Mouse (Mus musculus): Measurements from ENCODE around the gene Ccpg1os. TPM values are rescaled to one million over a fixed set of nuclear protein-coding genes. Genes with fewer than 3 reads are reported as not detected.

The Ccpg1os gene
- total and polyA plus RNA-seq, 3 experiments: 5.2 to 12.6 (median 7.3) TPM

- no peaks in the 10 kb centered on the region for H3K79me2 ChIP-seq (replicated peaks; ENCODE audit: control insufficient read depth, extremely low read depth, insufficient read depth, poor library complexity, severe bottlenecking)
- H3K9me3 ChIP-seq (replicated peaks; ENCODE audit: low read length): no peaks in the 10 kb centered on the region
- dilution Hi-C loops (cut with MboI; ENCODE audit: extremely low pct_ligation_motif_present, extremely low pct_unique_long_range_greater_than_20kb, low sequenced_read_pairs): no loop called here
- H3K36me3 ChIP-seq (replicated peaks in 1 of 2; ENCODE audit: control insufficient read depth in 1 of 2, insufficient read depth in 1 of 2, low read length in 1 of 2): no peaks in the 10 kb centered on the region
- no peak overlapping the region for H3K27ac ChIP-seq (ENCODE audit: insufficient read depth, low read depth)
- DNase-seq (ENCODE audit: extremely low read depth): peak; percentile 68
- no peak overlapping the region for H3K4me3 ChIP-seq (replicated peaks in 1 of 3; ENCODE audit: low read depth in 2 of 3, low read length in 2 of 3, poor library complexity in 1 of 3)
- TF ChIP-seq MYC (IDR thresholded peaks at IDR 0.05; ENCODE audit: low read depth, low read length) (no peak), ZMIZ1 (IDR thresholded peaks at IDR 0.05; ENCODE audit: low read depth, low read length) (no peak), GABPA (IDR thresholded peaks at IDR 0.05; ENCODE audit: insufficient replicate concordance, low read depth, low read length) (no peak), USF2 (conservative IDR thresholded peaks at IDR 0.05; ENCODE audit: low read depth, low read length) (no peak), CTCF (conservative IDR thresholded peaks at IDR 0.05 in 1 of 2, IDR thresholded peaks at IDR 0.05 in 1 of 2; ENCODE audit: low read depth in 2 of 2, low read length in 2 of 2) (peak; percentile 73 to 76), JUN (IDR thresholded peaks at IDR 0.05; ENCODE audit: insufficient read depth, low read depth, low read length) (no peak), HCFC1 (IDR thresholded peaks at IDR 0.05; ENCODE audit: low read depth, low read length) (0 out of 2 replicates have a peak, but pooled peaks have one; percentile 16), IRF4 (IDR thresholded peaks at IDR 0.05; ENCODE audit: low read depth, low read length) (no peak), MAX (IDR thresholded peaks at IDR 0.05; ENCODE audit: low read length) (no peak), MAFK (IDR thresholded peaks at IDR 0.05; ENCODE audit: insufficient replicate concordance, low read length) (no peak), MXI1 (IDR thresholded peaks at IDR 0.05; ENCODE audit: low read depth, low read length) (no peak), SMC3 (IDR thresholded peaks at IDR 0.05; ENCODE audit: low read depth, low read length) (peak; percentile 62), MAZ (IDR thresholded peaks at IDR 0.05; ENCODE audit: low read depth, low read length) (no peak), E2F4 (IDR thresholded peaks at IDR 0.05; ENCODE audit: insufficient replicate concordance, low read depth, low read length) (no peak), NELFE (IDR thresholded peaks at IDR 0.05; ENCODE audit: low read depth, low read length) (no peak), RAD21 (IDR thresholded peaks at IDR 0.05; ENCODE audit: low read depth, low read length) (peak; percentile 52), ZNF384 (IDR thresholded peaks at IDR 0.05; ENCODE audit: low read depth, low read length) (peak; percentile 51; the same call in 1 of the 2 replicates), TBP (conservative IDR thresholded peaks at IDR 0.05; ENCODE audit: low read depth, low read length) (no peak), SIN3A (IDR thresholded peaks at IDR 0.05; ENCODE audit: low read length) (no peak)
- peaks cover 5% of the 10 kb centered on the region in 2 experiments for H3K4me1 ChIP-seq (ENCODE audit: control insufficient read depth in 1 of 2, insufficient read depth in 2 of 2)
- H3K9ac ChIP-seq (ENCODE audit: insufficient read depth, low read depth): no peak overlapping the region
- in situ Hi-C loops (cut with MboI; ENCODE audit: low pct_ligation_motif_present, low pct_unique_long_range_greater_than_20kb, low sequenced_read_pairs): no loop called here
- no peaks in the 10 kb centered on the region for H3K27me3 ChIP-seq (replicated peaks)
- no peak overlapping the region for H3K4me2 ChIP-seq (ENCODE audit: insufficient read depth, low read depth, poor library complexity, severe bottlenecking)
These were observed 29.6 kb downstream of the Ccpg1os start for GRCm38 (mm10) chr9:72955546-72955945.

GRCm38 (mm10) chr9:72954746-72955145 lies 30.4 kb downstream of the Ccpg1os start:
- H3K36me3 ChIP-seq (replicated peaks in 1 of 2; ENCODE audit: control insufficient read depth in 1 of 2, insufficient read depth in 1 of 2, low read length in 1 of 2): no peaks in the 10 kb centered on the region
- no peak overlapping the region for H3K4me2 ChIP-seq (ENCODE audit: insufficient read depth, low read depth, poor library complexity, severe bottlenecking)
- DNase-seq (ENCODE audit: extremely low read depth): no peak
- no peak overlapping the region for H3K27ac ChIP-seq (ENCODE audit: insufficient read depth, low read depth)
- H3K9me3 ChIP-seq (replicated peaks; ENCODE audit: low read length): no peaks in the 10 kb centered on the region
- dilution Hi-C loops (cut with MboI; ENCODE audit: extremely low pct_ligation_motif_present, extremely low pct_unique_long_range_greater_than_20kb, low sequenced_read_pairs): no loop called here
- H3K4me1 ChIP-seq (ENCODE audit: control insufficient read depth in 1 of 2, insufficient read depth in 2 of 2): peaks cover 5% of the 10 kb centered on the region in 2 experiments
- TF ChIP-seq NELFE (IDR thresholded peaks at IDR 0.05; ENCODE audit: low read depth, low read length): no peak
- TF ChIP-seq RCOR1 (conservative IDR thresholded peaks at IDR 0.05; ENCODE audit: low read depth, low read length): no peak
- peak; percentile 29 for TF ChIP-seq SMC3 (IDR thresholded peaks at IDR 0.05; ENCODE audit: low read depth, low read length)
- TF ChIP-seq RAD21 (IDR thresholded peaks at IDR 0.05; ENCODE audit: low read depth, low read length): peak; percentile 16
- TF ChIP-seq ZKSCAN1 (IDR thresholded peaks at IDR 0.05; ENCODE audit: borderline replicate concordance, low read depth, low read length): no peak
- no peak for TF ChIP-seq PAX5 (IDR thresholded peaks at IDR 0.05; ENCODE audit: low read length)
- TF ChIP-seq MAFK (IDR thresholded peaks at IDR 0.05; ENCODE audit: insufficient replicate concordance, low read length): no peak
- TF ChIP-seq SIN3A (IDR thresholded peaks at IDR 0.05; ENCODE audit: low read length): no peak
- no peak for TF ChIP-seq MXI1 (IDR thresholded peaks at IDR 0.05; ENCODE audit: low read depth, low read length)
- peak in 1 of 2 experiments; percentile 60; a peak in 2 of 4 replicates for TF ChIP-seq CTCF (conservative IDR thresholded peaks at IDR 0.05 in 1 of 2, IDR thresholded peaks at IDR 0.05 in 1 of 2; ENCODE audit: low read depth in 2 of 2, low read length in 2 of 2)
- H3K79me2 ChIP-seq (replicated peaks; ENCODE audit: control insufficient read depth, extremely low read depth, insufficient read depth, poor library complexity, severe bottlenecking): no peaks in the 10 kb centered on the region
- in situ Hi-C loops (cut with MboI; ENCODE audit: low pct_ligation_motif_present, low pct_unique_long_range_greater_than_20kb, low sequenced_read_pairs): no loop called here
- no peak overlapping the region for H3K9ac ChIP-seq (ENCODE audit: insufficient read depth, low read depth)
- no peaks in the 10 kb centered on the region for H3K27me3 ChIP-seq (replicated peaks)
- no peak overlapping the region for H3K4me3 ChIP-seq (replicated peaks in 1 of 3; ENCODE audit: low read depth in 2 of 3, low read length in 2 of 3, poor library complexity in 1 of 3)

Measured in CH12.LX (cell line).